Mouse (Mus musculus): ENCODE data around the gene Lgals3. TPM values are rescaled to one million over a fixed set of nuclear protein-coding genes. Genes with fewer than 3 reads are reported as not detected.

Lgals3 gene
- total RNA-seq, 2 experiments from 2014 or later: 9.5 to 16.2 TPM

DNA sequence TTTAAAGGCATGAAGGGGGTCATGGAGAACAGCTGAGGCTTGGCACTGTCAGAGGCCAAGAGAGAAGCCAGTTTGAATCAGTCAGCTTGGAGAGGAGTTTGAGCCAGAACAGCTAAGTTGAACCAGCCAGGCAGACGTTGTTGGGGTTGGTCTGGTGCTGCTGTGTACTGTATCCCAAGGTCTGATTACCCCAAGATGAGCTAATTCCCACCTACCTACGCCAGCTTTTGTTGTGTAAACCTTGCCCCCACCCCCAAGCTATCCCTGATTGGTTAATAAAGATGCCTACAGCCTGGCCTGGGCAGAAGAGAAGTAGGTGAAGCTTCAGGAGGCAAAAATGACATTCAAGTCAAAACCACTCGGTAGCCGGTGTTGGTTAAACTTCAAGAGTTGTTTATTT is 54.9 kb downstream of the Lgals3 start:
- no peak for DNase-seq

DNA sequence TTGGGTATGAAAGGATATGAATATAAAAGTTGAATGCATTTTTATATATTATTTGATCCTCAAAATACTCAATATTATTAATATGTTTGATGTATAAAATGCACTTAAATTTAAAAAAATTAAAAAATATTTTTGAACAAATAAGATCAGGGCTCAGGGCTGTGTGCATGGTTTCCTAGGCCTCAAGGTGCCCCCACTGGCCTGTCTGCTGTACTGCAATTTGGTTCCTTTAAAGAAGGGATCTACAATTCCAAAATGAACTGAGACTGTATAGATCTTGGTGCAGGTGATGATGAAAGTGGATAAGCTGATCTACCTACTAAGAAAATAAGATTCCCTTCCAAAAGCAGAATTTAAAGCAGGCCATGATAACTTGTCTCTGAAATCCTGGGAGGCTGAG is 65.4 kb downstream of the Lgals3 start:
- peak; percentile 8 to 41 for DNase-seq

Other genes starting within 250 kb of the Lgals3 start
- gene Gch1, start 178.3 kb upstream of the Lgals3 start, total RNA-seq (2021): 10 to 100 TPM; 75.6 to 78.0 TPM
- gene Wdhd1, start 90.9 kb upstream of the Lgals3 start, total RNA-seq (2021): 1 to 10 TPM; 1.9 to 3.0 TPM
- gene Socs4, start 90.8 kb upstream of the Lgals3 start, total RNA-seq (2021): 10 to 100 TPM; 20.8 to 23.1 TPM
- gene Mapk1ip1l, start 69.5 kb upstream of the Lgals3 start, total RNA-seq (2021): 10 to 100 TPM; 79.2 to 82.5 TPM
- gene Dlgap5, start 50.7 kb downstream of the Lgals3 start, total RNA-seq (2021): 1 to 10 TPM; 1.7 to 3.2 TPM
- 10 to 100 TPM; 27.5 to 38.2 TPM for gene Fbxo34, start 82.7 kb downstream of the Lgals3 start, total RNA-seq (2021)
- 10 to 100 TPM; 11.8 to 14.9 TPM for gene Atg14, start 202.9 kb downstream of the Lgals3 start, total RNA-seq (2021)